Mouse (Mus musculus) cortical plate, adult 2 months (tissue): ENCODE data around the gene Crocc.

Experiments
- CTCF ChIP-seq: fragments of 200-500 bp; IDR thresholded peaks from 2 replicates; pipeline ENCODE4 v1.5.1; 2011; ENCODE audit warnings: mild to moderate bottlenecking, control low read depth, low read length; ENCODE audit not compliant: insufficient read depth; ENCODE audit errors: extremely low read depth
- POLR2A ChIP-seq: fragments of 200-500 bp; IDR thresholded peaks from 2 replicates; pipeline ENCODE4 v1.6.1; 2011; ENCODE audit warnings: mild to moderate bottlenecking, low read length, control low read depth; ENCODE audit not compliant: insufficient read depth; ENCODE audit errors: extremely low read depth

GRCm38 (mm10) chr4:141074109-141074508 lies 13.8 kb upstream of the Crocc start:
- TF ChIP-seq CTCF, result no peak
- no peak for TF ChIP-seq POLR2A
